Mouse (Mus musculus) heart, adult 2 months (tissue): Measurements from ENCODE around the gene Fryl. TPM values are rescaled to one million over a fixed set of nuclear protein-coding genes. Genes with fewer than 3 reads are reported as not detected.

ENCODE experiments used
- DNase-seq, 2 experiments: peaks; one replicate each; pipeline ENCODE4 v3.0.0; 2021
- H3K27ac ChIP-seq: fragments of 200-600 bp; 2 replicates; pipeline ENCODE4 v1.8.1; 2022
- H3K27me3 ChIP-seq: fragments of 200-500 bp; 2 replicates; pipeline ENCODE4 v1.6.1; 2012; ENCODE audit warnings: mild to moderate bottlenecking, low read length, inconsistent platforms, mixed read lengths; ENCODE audit not compliant: control insufficient read depth, insufficient read depth
- H3K36me3 ChIP-seq: fragments of 200-500 bp; 2 replicates; pipeline ENCODE4 v1.6.1; 2012; ENCODE audit warnings: low read length, inconsistent platforms; ENCODE audit not compliant: control insufficient read depth, insufficient read depth
- H3K4me1 ChIP-seq: fragments of 200-500 bp; 2 replicates; pipeline ENCODE4 v1.6.1; 2011; ENCODE audit warnings: low read length; ENCODE audit not compliant: control insufficient read depth, insufficient read depth
- H3K4me3 ChIP-seq: fragments of 200-600 bp; 2 replicates; pipeline ENCODE4 v1.8.1; 2022
- H3K79me2 ChIP-seq: fragments of 200-500 bp; replicated peaks from 2 replicates; pipeline ENCODE4 v1.6.1; 2012; ENCODE audit warnings: mild to moderate bottlenecking, inconsistent platforms, low read length, moderate library complexity, mixed read lengths; ENCODE audit not compliant: control insufficient read depth, insufficient read depth
- H3K9ac ChIP-seq: fragments of 200-500 bp; 2 replicates; pipeline ENCODE4 v1.6.1; 2012; ENCODE audit warnings: low read depth, mild to moderate bottlenecking, control low read depth, inconsistent platforms, low read length, mixed read lengths
- CTCF ChIP-seq: fragments of 200-600 bp; IDR thresholded peaks from 2 replicates; pipeline ENCODE4 v1.8.1; 2022; ENCODE audit warnings: antibody characterized with exemption, mild to moderate bottlenecking, moderate library complexity
- EP300 ChIP-seq: fragments of 200-500 bp; IDR thresholded peaks from 2 replicates; pipeline ENCODE4 v1.6.1; 2011; ENCODE audit warnings: low read depth, low read length, control low read depth; ENCODE audit not compliant: insufficient read depth
- POLR2A ChIP-seq: fragments of 200-500 bp; IDR thresholded peaks from 2 replicates; pipeline ENCODE4 v1.6.1; 2011; ENCODE audit warnings: mild to moderate bottlenecking, low read depth, low read length, control low read depth; ENCODE audit not compliant: insufficient read depth
- WGBS: fragments of 180-500 bp; shearing (Covaris S2); methylation state at CpG from one replicate; pipeline ENCODE4 v1.1.7; 2018; 5-methylcytosine and 5-hydroxymethylcytosine counted together
- intact Hi-C: fragments of 180-260 bp; cut with DNase I; formaldehyde crosslinking; loops from one replicate; pipeline ENCODE4 v1.15.1; 2025
- polyA plus RNA-seq: library from polyadenylated mRNA; depleted of rRNA; stranded (reverse); fragments of >200 nt; gene quantifications from 2 replicates; pipeline ENCODE4 v1.2.3, GENCODE M21; 2012
- total RNA-seq, 2 experiments: library from RNA; stranded (reverse); gene quantifications; 2 replicates each; pipeline ENCODE4 v1.2.3; 2021

Fryl gene
- total and polyA plus RNA-seq, 3 experiments, result 25.9 to 40.7 (median 32.9) TPM

DNA sequence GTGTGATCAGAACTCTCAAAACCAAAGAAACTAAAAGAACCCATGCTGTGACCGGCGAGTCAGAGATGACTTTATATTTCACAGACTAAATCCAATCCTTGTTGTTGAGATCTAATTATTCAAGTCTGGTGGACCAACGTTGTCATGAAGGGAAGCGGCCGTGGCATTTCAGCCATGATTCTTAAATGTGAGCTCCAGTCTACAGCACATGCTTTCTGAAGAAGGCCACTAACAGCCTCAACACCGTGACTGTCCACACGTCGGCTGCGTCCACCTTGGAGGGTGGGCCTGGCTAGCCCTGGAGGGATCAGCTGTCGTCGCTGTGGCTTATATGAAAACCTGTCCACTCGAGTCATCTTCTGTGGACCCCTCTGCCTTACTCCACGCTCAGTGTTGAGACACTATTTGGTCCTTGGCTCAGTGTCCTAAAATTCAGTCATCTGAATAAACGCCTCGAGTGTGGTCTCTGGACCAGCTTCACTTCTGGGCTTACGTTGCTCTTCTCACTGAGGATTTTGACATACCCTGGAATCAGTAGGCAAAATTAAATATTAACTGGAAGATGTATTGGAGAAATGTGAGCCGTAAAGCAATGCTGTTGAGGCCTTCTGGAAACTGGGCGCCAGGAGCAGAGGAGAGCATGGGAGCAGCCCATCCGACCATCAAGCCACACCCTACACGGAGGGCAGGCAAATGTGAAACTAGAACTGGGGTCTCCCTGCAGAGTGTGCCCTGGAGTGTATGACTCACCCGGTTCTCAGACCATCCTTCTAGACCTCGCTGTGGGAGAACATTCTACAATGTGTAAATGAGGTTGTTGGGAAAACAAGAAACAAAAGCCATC lies 46.1 kb downstream of the Fryl start:
- Histone ChIP-seq H3K79me2 (peaks cover 4% of the 10 kb centered on the region), H3K36me3 (peaks cover 9% of the 10 kb centered on the region), H3K4me3 (no peak overlapping the region), H3K4me1 (peaks cover 3% of the 10 kb centered on the region; the same call in 1 of the 2 replicates), H3K9ac (no peak overlapping the region), H3K27me3 (no peaks in the 10 kb centered on the region), H3K27ac (no peak overlapping the region)
- intact Hi-C loops, result no loop called here
- DNase-seq, result no peak
- no peak for TF ChIP-seq CTCF
- no peak for TF ChIP-seq EP300
- TF ChIP-seq POLR2A, result no peak
- 89% methylated on average over 22 of the region's 22 CpGs for WGBS

GRCm38 (mm10) chr5:73209201-73210096 lies 47.0 kb downstream of the Fryl start:
- Histone ChIP-seq H3K27ac (no peak overlapping the region; the same call in 1 of the 2 replicates), H3K79me2 (peaks cover 5% of the 10 kb centered on the region), H3K9ac (no peak overlapping the region), H3K36me3 (peaks cover 9% of the 10 kb centered on the region), H3K27me3 (no peaks in the 10 kb centered on the region), H3K4me1 (peaks cover 3% of the 10 kb centered on the region; the same call in 1 of the 2 replicates), H3K4me3 (no peak overlapping the region)
- intact Hi-C loops, result no loop called here
- TF ChIP-seq POLR2A, result no peak
- no peak for TF ChIP-seq CTCF
- TF ChIP-seq EP300, result no peak
- DNase-seq, result no peak
- 76% methylated on average over 20 of the region's 20 CpGs for WGBS

- TF ChIP-seq CTCF (no peak), POLR2A (no peak), EP300 (no peak)
- no peak for DNase-seq
- no peak overlapping the region for H3K27ac ChIP-seq
- H3K9ac ChIP-seq, result no peak overlapping the region
- H3K79me2 ChIP-seq, result peaks cover 5% of the 10 kb centered on the region
- no peak overlapping the region for H3K4me3 ChIP-seq
- H3K27me3 ChIP-seq, result no peaks in the 10 kb centered on the region
- H3K4me1 ChIP-seq, result peaks cover 3% of the 10 kb centered on the region; the same call in 1 of the 2 replicates
- intact Hi-C loops, result no loop called here
- WGBS, result 87% methylated on average over 6 of the region's 6 CpGs
- H3K36me3 ChIP-seq, result peaks cover 9% of the 10 kb centered on the region
Measured at GRCm38 (mm10) chr5:73208645-73209044, 47.8 kb downstream of the Fryl start.

GRCm38 (mm10) chr5:73206722-73207121 lies 49.7 kb downstream of the Fryl start:
- TF ChIP-seq EP300 (no peak), CTCF (no peak), POLR2A (no peak)
- Histone ChIP-seq H3K79me2 (peaks cover 8% of the 10 kb centered on the region; the same call in 1 of the 2 replicates), H3K27me3 (no peaks in the 10 kb centered on the region), H3K27ac (peak overlapping the region; percentile 40), H3K4me3 (no peak overlapping the region), H3K36me3 (peaks cover 9% of the 10 kb centered on the region), H3K9ac (no peak overlapping the region), H3K4me1 (peaks cover 3% of the 10 kb centered on the region; the same call in 1 of the 2 replicates)
- WGBS, result 50% methylated on average over 9 of the region's 9 CpGs
- intact Hi-C loops, result no loop called here
- DNase-seq, result no peak

- peak overlapping the region; percentile 40 for H3K27ac ChIP-seq
- peaks cover 9% of the 10 kb centered on the region for H3K36me3 ChIP-seq
- no peak for DNase-seq
- peaks cover 8% of the 10 kb centered on the region; the same call in 1 of the 2 replicates for H3K79me2 ChIP-seq
- H3K27me3 ChIP-seq, result no peaks in the 10 kb centered on the region
- H3K4me3 ChIP-seq, result no peak overlapping the region
- WGBS, result 38% methylated on average over 8 of the region's 8 CpGs
- TF ChIP-seq CTCF (no peak), POLR2A (no peak), EP300 (no peak)
- 0 out of 2 replicates have a peak overlapping the region, but pooled peaks have one; percentile 30 for H3K9ac ChIP-seq
- intact Hi-C loops, result no loop called here
- peaks cover 5% of the 10 kb centered on the region; the same call in 1 of the 2 replicates for H3K4me1 ChIP-seq
Measured at GRCm38 (mm10) chr5:73205996-73206629, 50.3 kb downstream of the Fryl start.
